Comparison of ENCODE assay signal across 9 mouse cellular contexts in the genomic region with DNA sequence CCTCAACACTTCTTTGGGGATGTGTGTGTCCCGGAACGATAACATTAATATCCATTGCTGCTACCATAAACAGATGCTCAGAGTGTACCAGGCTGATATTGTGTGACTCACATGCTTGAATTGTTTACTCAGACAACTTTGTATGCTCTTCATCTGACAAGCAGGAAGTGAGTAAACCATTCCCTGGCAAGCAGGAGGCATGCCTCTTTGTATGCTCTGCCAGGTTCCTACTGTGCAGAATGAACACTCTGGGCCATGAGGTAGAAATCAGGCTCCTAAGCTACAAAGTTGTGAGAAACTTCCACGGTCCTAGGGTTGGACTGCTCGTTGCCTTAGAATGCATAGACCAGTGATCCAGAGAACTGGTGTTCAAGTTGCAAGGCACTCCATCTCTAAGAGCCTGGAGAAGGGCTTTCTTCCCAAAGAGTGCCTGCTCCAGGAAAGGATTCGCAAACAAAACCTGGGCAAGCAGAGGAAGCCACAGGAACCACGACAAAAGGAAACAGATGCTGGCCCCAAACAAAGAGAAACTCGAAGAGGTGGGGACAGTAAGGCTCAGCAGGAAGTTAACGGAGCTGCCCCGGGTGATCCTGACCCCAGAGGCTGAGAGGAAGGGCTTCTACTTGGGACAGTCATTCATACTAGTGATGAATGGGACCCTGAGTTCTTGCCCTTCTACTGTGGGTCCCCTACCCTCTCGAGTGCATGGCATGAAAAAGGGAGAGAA. TPM values are rescaled to one million over a fixed set of nuclear protein-coding genes. Genes with fewer than 3 reads are reported as not detected.
A peak's percentile ranks its signal among the peaks of the same experiment; 100 is the strongest.
DNase-seq lines count a peak whose midpoint lies in the region; ATAC-seq lines count a peak whose summit lies in the region.
"Had no signal": no experiment of that assay in that cellular context is flagged by ENCODE, and none has a peak within 500 bp of the region (broad histone marks: within the 10 kb centered on the region; RNA-seq: fewer than 3 reads in every experiment).

No protein-coding gene starts in this region.

- no peaks in the 10 kb centered on the region for H3K9me3 ChIP-seq in embryonic facial prominence, embryonic 10.5 days
- no peaks in the 10 kb centered on the region for H3K9me3 ChIP-seq in liver, embryonic 13.5 days (replicated peaks)
- H3K9me3 ChIP-seq: hindbrain, embryonic 13.5 days had no signal

- H3K4me3 ChIP-seq in embryonic facial prominence, embryonic 10.5 days, result no peak overlapping the region
- H3K4me3 ChIP-seq in liver, embryonic 13.5 days (replicated peaks), result peak overlapping the region; percentile 12
- H3K4me3 ChIP-seq: hindbrain, embryonic 13.5 days had no signal

- H3K9ac ChIP-seq in liver, embryonic 13.5 days, result peak overlapping the region; percentile 39; the same call in 1 of the 2 replicates
- H3K9ac ChIP-seq: hindbrain, embryonic 13.5 days had no signal

- peak; percentile 70 for ATAC-seq in liver, embryonic 13.5 days (ENCODE audit: low read depth)
- ATAC-seq in activated CD4-positive, CD25-positive, alpha-beta regulatory T cell, adult 4 months, result no peak

- H3K27ac ChIP-seq in embryonic facial prominence, embryonic 10.5 days (replicated peaks), result peak overlapping the region; percentile 69
- H3K27ac ChIP-seq in liver, embryonic 13.5 days, result peak overlapping the region; percentile 25; the same call in 1 of the 2 replicates
- H3K27ac ChIP-seq: hindbrain, embryonic 13.5 days had no signal

- peak; percentile 20 to 25 for DNase-seq in cerebellum, postnatal 10 days
- no peak for DNase-seq in cerebellum, postnatal 36 days
- DNase-seq in 416B (ENCODE audit: low read depth), result peak; percentile 88
- DNase-seq in embryonic facial prominence, embryonic 10.5 days (ENCODE audit: low spot score), result no peak
- no peak for DNase-seq in liver, embryonic 13.5 days
- no peak for DNase-seq in cerebellum, adult 9-11 months
- no peak for DNase-seq in cerebellum, adult 11-12 months

- peaks cover 20% of the 10 kb centered on the region for H3K4me1 ChIP-seq in embryonic facial prominence, embryonic 10.5 days
- peaks cover 25% of the 10 kb centered on the region for H3K4me1 ChIP-seq in liver, embryonic 13.5 days (replicated peaks)

- H3K27me3 ChIP-seq in embryonic facial prominence, embryonic 10.5 days (replicated peaks; ENCODE audit: low read depth, poor library complexity, severe bottlenecking), result no peaks in the 10 kb centered on the region
- peaks cover 3% of the 10 kb centered on the region; the same call in 1 of the 2 replicates for H3K27me3 ChIP-seq in liver, embryonic 13.5 days
- H3K27me3 ChIP-seq: hindbrain, embryonic 13.5 days had no signal

- peak overlapping the region; percentile 52 for H3K4me2 ChIP-seq in liver, embryonic 13.5 days
- H3K4me2 ChIP-seq: hindbrain, embryonic 13.5 days had no signal

- 39% methylated on average over 10 of the region's 10 CpGs for WGBS in embryonic facial prominence, embryonic 10.5 days
- 14% methylated on average over 10 of the region's 10 CpGs for WGBS in liver, embryonic 13.5 days (ENCODE audit: insufficient replicate concordance)

- no peaks in the 10 kb centered on the region for H3K36me3 ChIP-seq in embryonic facial prominence, embryonic 10.5 days (replicated peaks)
- H3K36me3 ChIP-seq in liver, embryonic 13.5 days, result no peaks in the 10 kb centered on the region
- H3K36me3 ChIP-seq: hindbrain, embryonic 13.5 days had no signal

RNA-seq across cellular contexts. Expression of a gene that starts 53.2 kb away (rescaled TPM):
- 2.9 and 3.1 TPM in 2 replicates for polyA plus RNA-seq in embryonic facial prominence, embryonic 10.5 days (2016; fragmentation: Nextera tagmentation; extraction: Ambion mirVana)
- 6.2 and 7.7 TPM in 2 replicates for polyA plus RNA-seq in liver, embryonic 13.5 days (2015; fragmentation: Nextera tagmentation; extraction: Ambion mirVana)
- polyA plus RNA-seq in activated CD4-positive, CD25-positive, alpha-beta regulatory T cell, adult 4 months (2017; shearing (Covaris generic)), result under 1 TPM; 0.17 to 0.23 TPM

Comparison
In these comparisons a context has a peak if more than half of its experiments do, and no peak if none do; other contexts are left out.
1. DNase-seq: peak in cerebellum, postnatal 10 days (2 of 2) and 416B (single experiment); none in cerebellum, postnatal 36 days (0 of 2), embryonic facial prominence, embryonic 10.5 days (single experiment), liver, embryonic 13.5 days (single experiment), cerebellum, adult 9-11 months (single experiment) and cerebellum, adult 11-12 months (single experiment).